Mouse (Mus musculus): ENCODE data around the gene Gm45713.
"Not testable (repeated sequence)": the region's sequence is repeated elsewhere in the genome, so short reads cannot be mapped to it uniquely, and the experiment has no call there.

The Gm45713 gene

GRCm38 (mm10) chr7:45098541-45099240 is 37.3 kb downstream of the Gm45713 start:
- no peak for DNase-seq (ENCODE audit: low spot score in 2 of 2)

GRCm38 (mm10) chr7:45097479-45097878 is 38.6 kb downstream of the Gm45713 start:
- no peak for DNase-seq (ENCODE audit: low spot score in 2 of 2)

- DNase-seq (ENCODE audit: low spot score in 2 of 2): not testable (repeated sequence)
Measured at GRCm38 (mm10) chr7:45095965-45096364, 40.1 kb downstream of the Gm45713 start.

GRCm38 (mm10) chr7:45095367-45095766 is 40.7 kb downstream of the Gm45713 start:
- DNase-seq (ENCODE audit: low spot score in 2 of 2): no peak

- DNase-seq (ENCODE audit: low spot score in 2 of 2): no peak
Measured at GRCm38 (mm10) chr7:45094121-45094520, 41.9 kb downstream of the Gm45713 start.

GRCm38 (mm10) chr7:45093516-45093905 is 42.5 kb downstream of the Gm45713 start:
- no peak for DNase-seq (ENCODE audit: low spot score in 2 of 2)

GRCm38 (mm10) chr7:45092828-45093515 is 43.1 kb downstream of the Gm45713 start:
- DNase-seq (ENCODE audit: low spot score in 2 of 2): no peak

- DNase-seq (ENCODE audit: low spot score in 2 of 2): peak; percentile 49 to 54
Measured at GRCm38 (mm10) chr7:45092048-45092447, 44.0 kb downstream of the Gm45713 start, which contains the start of gene Rcn3. Gene Rcn3, minus strand, starts transcription at chr7:45092221.

GRCm38 (mm10) chr7:45091001-45091990 is 44.7 kb downstream of the Gm45713 start:
- no peak for DNase-seq (ENCODE audit: low spot score in 2 of 2)

GRCm38 (mm10) chr7:45090251-45090977 is 45.6 kb downstream of the Gm45713 start:
- peak; percentile 31 to 53 for DNase-seq (ENCODE audit: low spot score in 2 of 2)

- DNase-seq (ENCODE audit: low spot score in 2 of 2): no peak
Measured at GRCm38 (mm10) chr7:45088597-45088996, 47.4 kb downstream of the Gm45713 start.

- no peak for DNase-seq (ENCODE audit: low spot score in 2 of 2)
Measured at GRCm38 (mm10) chr7:45086084-45086483, 49.9 kb downstream of the Gm45713 start.

GRCm38 (mm10) chr7:45083300-45083890 is 52.6 kb downstream of the Gm45713 start:
- peak in 1 of 2 experiments; percentile 47 for DNase-seq (ENCODE audit: low spot score in 2 of 2)

GRCm38 (mm10) chr7:45082401-45083299 is 53.4 kb downstream of the Gm45713 start:
- DNase-seq (ENCODE audit: low spot score in 2 of 2): peak; percentile 73 to 77

GRCm38 (mm10) chr7:45081016-45081415 is 55.0 kb downstream of the Gm45713 start:
- no peak for DNase-seq (ENCODE audit: low spot score in 2 of 2)

GRCm38 (mm10) chr7:45079856-45080255 is 56.2 kb downstream of the Gm45713 start:
- DNase-seq (ENCODE audit: low spot score in 2 of 2): peak; percentile 82 to 88

- DNase-seq (ENCODE audit: low spot score in 2 of 2): peak; percentile 67 to 74
Measured at GRCm38 (mm10) chr7:45078513-45078912, 57.5 kb downstream of the Gm45713 start.

GRCm38 (mm10) chr7:45077829-45078228 is 58.2 kb downstream of the Gm45713 start:
- DNase-seq (ENCODE audit: low spot score in 2 of 2): no peak

- DNase-seq (ENCODE audit: low spot score in 2 of 2): no peak
Measured at GRCm38 (mm10) chr7:45077322-45077721, 58.7 kb downstream of the Gm45713 start.

GRCm38 (mm10) chr7:45076501-45076900 is 59.5 kb downstream of the Gm45713 start:
- DNase-seq (ENCODE audit: low spot score in 2 of 2): no peak
